Mouse (Mus musculus) fat pad, adult 2 months (tissue): ENCODE measurements around the gene Rnf111.

Experiments
- DNase-seq: peaks from one replicate; pipeline ENCODE4 v3.0.0-alpha.2; 2011; ENCODE audit warnings: low read depth, low spot score; ENCODE audit errors: extremely low read depth

Rnf111 gene

GRCm38 (mm10) chr9:70406596-70406995, 96.9 kb downstream of the Rnf111 start:
- DNase-seq, result no peak

DNA sequence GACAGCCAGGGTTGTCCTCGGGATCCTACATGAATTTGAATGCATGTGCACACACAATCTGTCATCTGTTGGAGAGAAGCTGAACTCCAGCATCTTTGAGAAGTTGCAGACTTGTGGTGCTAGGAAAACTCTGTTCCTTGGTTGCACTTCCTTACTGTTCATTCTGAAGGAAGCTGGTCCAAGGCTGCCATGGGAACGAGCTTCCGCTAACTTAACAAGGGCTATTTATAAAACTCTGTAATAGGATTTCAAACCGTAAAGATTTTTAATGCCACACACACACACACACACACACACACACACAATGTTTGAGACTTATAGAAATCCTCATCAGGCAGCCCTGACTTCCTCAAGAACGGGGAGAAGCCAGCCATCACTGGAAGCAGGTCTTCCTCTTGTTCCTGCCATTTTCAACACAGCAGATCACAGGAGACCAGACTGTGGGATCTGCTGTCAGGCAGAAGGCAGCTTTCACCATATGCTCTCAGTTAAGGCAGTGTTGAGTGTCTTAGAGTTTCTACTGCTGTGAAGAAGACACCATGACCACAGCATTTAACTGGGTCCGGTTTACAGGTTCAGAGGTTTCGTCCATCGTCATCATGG, 101.5 kb downstream of the Rnf111 start:
- no peak for DNase-seq

GRCm38 (mm10) chr9:70396083-70396482, 107.4 kb downstream of the Rnf111 start:
- no peak for DNase-seq

DNA sequence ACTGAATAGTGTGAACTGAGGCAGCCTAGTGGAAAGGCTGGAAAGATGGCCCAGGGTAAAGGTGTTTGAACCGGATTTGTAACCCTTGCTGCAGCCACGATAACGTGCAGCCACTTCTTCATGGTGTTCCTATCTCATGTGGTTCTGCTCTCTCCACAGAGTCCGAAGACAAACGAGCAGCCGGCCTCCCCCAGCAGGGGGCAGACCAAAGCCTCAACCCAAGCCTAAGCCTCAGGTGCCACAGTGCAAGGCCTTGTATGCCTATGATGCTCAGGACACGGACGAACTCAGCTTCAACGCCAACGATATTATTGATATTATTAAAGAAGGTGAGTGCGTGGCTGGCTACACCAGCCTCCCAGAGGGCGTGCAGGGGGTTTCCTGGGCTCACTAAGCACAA, 107.9 kb downstream of the Rnf111 start:
- no peak for DNase-seq

GRCm38 (mm10) chr9:70392563-70392907, 111.0 kb downstream of the Rnf111 start:
- peak; percentile 46 for DNase-seq

DNA sequence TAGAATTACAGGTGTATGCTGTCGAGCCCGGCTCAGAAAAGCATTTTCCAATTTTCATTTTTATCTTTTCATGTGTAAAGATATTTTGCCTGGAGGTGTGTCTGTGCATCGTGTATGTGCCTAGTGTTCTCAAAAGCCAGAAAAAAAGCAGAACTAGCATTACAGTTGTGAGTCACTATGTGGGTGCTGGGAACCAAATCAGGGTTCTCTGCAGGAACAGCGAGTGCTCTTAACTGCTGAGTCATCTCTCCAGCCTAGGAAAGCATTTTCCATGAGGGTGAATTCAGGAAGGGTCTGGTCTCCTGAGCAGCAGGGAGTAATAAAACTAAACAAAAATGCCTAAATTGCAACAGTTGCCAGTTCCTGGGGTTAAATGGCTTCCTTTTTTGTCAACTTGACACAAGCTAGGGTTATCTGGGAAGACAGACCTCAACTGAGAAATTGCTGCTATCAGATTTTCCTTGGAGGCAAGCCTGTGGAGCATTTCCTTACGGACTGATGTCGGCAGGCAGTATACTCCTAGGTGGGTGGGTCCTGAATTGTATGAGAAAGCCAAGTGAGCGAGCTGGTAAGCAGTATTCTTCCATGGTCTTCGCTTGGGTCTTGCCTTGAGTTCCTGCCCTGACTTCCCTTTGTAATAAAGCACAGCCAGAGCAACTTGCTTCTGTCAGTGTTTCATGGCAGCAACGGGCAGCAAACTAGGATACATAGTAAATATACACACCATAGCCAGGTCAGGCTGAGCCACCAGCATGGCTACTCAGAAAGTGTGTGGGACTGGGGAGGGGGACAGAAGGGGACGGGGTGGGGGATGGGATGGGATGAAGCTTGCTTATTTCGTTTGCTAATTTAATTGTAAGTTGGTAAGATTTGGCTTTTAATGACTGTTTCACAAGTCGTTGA, 111.6 kb downstream of the Rnf111 start:
- no peak for DNase-seq

DNA sequence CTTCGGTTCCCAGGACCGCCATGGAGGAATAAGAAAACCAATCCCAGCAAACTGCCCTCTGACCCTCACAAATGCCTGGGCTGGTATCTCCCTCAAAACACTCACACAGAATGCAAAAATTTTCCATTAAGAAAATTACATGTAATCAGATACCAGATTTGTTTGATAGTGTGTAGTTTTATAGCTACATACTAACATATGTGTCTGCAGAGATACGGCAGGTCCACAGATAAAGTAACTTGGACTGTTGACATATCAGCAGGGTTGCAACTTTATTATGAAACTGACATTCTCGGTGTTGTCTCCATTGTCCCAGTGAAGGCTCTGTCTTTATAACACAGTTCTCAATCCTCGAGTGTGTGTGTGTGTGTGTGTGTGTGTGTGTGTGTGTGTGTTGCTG, 112.5 kb downstream of the Rnf111 start:
- no peak for DNase-seq

DNA sequence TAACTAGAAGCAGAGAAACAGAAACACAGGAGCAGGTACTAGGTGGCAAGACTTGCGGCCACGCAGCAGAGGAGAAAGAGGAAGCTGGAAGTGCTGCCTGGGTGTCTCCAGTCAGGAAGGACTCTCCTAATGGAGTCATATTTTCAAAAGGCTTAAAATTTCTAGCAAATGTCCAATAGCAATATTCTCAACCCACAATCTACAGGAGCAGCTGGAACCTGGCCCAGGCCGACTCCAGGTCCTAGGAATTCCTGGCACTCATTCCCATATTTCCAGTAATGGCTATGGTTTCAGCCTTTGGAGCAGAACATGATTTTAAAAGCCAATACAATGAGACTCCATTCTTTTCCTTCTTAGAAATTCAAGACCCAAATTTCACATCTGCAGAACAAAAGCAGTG, 114.0 kb downstream of the Rnf111 start:
- DNase-seq, result no peak

DNA sequence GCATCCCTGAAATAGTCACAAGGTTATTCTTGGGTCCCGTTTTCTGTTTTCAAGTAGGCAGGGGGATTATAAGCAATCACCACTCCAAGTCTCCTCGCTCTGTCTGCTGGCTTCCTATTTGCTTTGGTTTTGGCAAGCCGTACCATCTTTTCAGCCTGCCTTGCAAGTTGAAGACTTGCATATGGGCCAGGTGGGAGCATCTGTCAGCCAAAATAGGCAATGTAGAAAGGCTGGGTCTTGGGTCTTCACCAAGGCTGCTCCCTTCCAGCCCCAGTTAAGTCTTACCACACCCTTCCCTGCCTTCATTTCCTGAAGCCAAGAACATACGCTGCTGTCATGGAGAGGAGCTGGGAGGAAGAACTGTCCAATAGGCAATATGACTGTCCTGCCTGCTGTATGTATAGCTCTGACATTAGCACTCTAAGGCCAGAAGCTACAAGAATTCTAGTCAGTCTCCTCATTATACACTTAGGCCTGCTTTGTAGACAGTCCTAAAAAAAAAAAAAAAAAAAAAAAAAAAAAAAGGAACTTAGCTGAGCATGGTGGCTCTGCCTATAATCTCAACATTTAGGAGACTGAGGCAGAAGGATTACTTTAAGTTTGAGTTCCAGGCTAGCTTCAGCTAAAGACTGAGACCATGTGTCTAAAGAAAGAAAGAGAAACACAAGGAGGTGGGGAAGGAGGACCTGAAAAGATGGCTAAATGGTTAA, 116.0 kb downstream of the Rnf111 start:
- DNase-seq, result no peak

DNA sequence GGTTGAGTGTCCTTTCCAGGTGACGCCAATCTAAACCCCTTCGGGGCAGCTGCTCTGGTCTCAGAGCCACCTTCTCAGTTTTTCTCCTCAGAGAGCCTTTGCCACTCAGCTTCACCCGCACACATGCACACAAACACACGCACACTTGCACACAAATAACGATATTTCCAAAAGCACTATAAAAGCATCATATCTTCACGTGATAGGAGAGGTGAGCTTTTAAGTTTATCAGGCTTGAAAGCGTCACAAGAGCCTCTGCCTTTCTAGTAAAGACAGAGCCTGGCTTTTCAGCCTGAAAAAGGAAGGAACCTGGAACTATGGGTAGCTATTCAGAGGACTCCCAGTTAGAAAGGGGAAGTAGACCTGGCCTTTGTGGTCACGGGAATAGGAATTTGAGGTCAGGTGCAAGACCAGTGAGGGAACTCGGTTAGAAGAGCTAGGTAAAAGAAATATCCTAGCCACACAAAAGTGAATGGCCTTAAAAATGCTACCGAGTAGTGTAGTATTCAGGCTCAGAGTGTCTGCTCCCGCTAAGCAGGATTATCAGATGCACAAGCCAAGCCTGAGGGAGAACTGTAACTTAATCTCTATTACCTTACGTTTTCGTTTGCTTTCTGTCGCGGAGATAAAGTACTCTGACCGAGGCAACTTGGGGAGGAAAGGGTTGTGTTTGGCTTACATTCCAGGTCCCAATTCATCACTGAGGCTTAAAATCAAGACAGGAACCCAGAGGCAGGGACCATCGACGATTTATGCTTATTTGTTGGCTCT, 118.4 kb downstream of the Rnf111 start:
- DNase-seq, result no peak

DNA sequence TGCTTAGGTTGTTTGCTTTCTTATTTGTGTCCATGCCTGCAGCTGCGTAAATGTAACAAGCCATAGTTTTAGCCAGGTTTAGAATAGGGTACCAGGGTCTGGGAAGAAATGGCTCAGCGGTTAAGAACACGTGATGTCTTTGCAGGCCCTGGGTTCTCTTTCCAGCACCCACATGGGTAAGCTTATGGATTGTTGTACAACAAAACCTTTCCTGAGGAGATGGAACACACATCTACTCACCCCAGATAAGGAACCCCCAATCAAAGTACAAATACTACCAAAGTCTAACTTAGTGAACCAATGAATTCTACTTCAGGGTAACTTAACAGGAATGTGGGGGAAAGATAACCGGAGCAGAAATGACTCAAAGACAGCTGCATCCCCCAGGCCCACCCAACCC, 119.0 kb downstream of the Rnf111 start:
- DNase-seq, result no peak

DNA sequence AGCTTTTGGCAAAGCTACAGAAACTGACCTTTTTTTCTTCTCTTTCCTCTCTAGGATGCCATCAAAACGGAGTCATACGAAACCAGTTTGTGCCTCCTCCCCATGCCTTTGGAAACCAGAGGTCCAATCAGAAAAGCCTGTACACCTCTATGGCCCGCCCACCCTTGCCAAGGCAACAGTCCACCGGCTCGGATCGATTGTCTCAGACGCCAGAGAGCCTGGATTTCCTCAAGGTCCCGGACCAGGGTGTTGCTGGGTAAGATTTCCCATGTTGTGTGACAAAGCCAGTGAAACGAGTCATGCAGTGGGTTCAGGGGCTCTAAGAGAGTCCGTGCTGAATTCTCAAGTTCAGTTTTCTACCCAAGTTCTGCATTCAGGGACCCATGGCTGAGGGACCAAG, 119.8 kb downstream of the Rnf111 start:
- DNase-seq, result no peak

GRCm38 (mm10) chr9:70382091-70382490, 121.4 kb downstream of the Rnf111 start:
- DNase-seq, result no peak

GRCm38 (mm10) chr9:70379502-70380467, 123.7 kb downstream of the Rnf111 start:
- no peak for DNase-seq
